Mouse (Mus musculus) heart, embryonic 14.5 days (tissue): ENCODE data around the gene Cyp2c65. TPM values are rescaled to one million over a fixed set of nuclear protein-coding genes. Genes with fewer than 3 reads are reported as not detected.
"Not testable (repeated sequence)": the region's sequence is repeated elsewhere in the genome, so short reads cannot be mapped to it uniquely, and the experiment has no call there.

ENCODE experiments used
- ATAC-seq: fragments of 200-750 bp; cut with Nextera tagmentation; 2 replicates; pipeline ENCODE4 v1.8.0; 2017; ENCODE audit warnings: low read depth, moderate TSS enrichment; ENCODE audit not compliant: insufficient number of reproducible peaks, insufficient read depth, low FRiP score
- H3K27ac ChIP-seq, 2 experiments: fragments of 200-500 bp in 1 of 2; fragments of 300-500 bp in 1 of 2; sonication (generic) in 1 of 2; replicated peaks in 1 of 2; 2 replicates each; pipeline ENCODE4 v1.5.1; 2012 to 2014; ENCODE audit warnings: low read depth in 2 of 2, low read length in 2 of 2, control low read depth in 1 of 2, mild to moderate bottlenecking in 1 of 2, mixed read lengths in 1 of 2; ENCODE audit not compliant: control insufficient read depth in 1 of 2, insufficient read depth in 1 of 2
- H3K27me3 ChIP-seq: fragments of 300-500 bp; sonication (generic); 2 replicates; pipeline ENCODE4 v1.6.1; 2014; ENCODE audit warnings: mild to moderate bottlenecking, low read length, control low read depth; ENCODE audit not compliant: control insufficient read depth, insufficient read depth
- H3K36me3 ChIP-seq: fragments of 300-500 bp; sonication (generic); 2 replicates; pipeline ENCODE4 v1.6.1; 2014; ENCODE audit warnings: mild to moderate bottlenecking, control low read depth, low read length, mixed read lengths; ENCODE audit not compliant: control insufficient read depth, insufficient read depth
- H3K4me1 ChIP-seq, 2 experiments: fragments of 200-500 bp in 1 of 2; fragments of 300-500 bp in 1 of 2; sonication (generic) in 1 of 2; 2 replicates each; pipeline ENCODE4 v1.6.1; 2012 to 2014; ENCODE audit warnings: low read length in 2 of 2, control low read depth in 1 of 2, mixed read lengths in 1 of 2; ENCODE audit not compliant: control insufficient read depth in 2 of 2, insufficient read depth in 2 of 2
- H3K4me2 ChIP-seq: fragments of 300-500 bp; sonication (generic); 2 replicates; pipeline ENCODE4 v1.6.1; 2014; ENCODE audit warnings: mild to moderate bottlenecking, low read length
- H3K4me3 ChIP-seq, 2 experiments: fragments of 200-500 bp in 1 of 2; fragments of 300-500 bp in 1 of 2; sonication (generic) in 1 of 2; 2 replicates each; pipeline ENCODE4 v1.5.1; 2012 to 2014; ENCODE audit warnings: low read length in 2 of 2, mild to moderate bottlenecking in 2 of 2, control low read depth in 1 of 2, low read depth in 1 of 2, moderate library complexity in 1 of 2; ENCODE audit not compliant: control insufficient read depth in 1 of 2, insufficient read depth in 1 of 2
- H3K9ac ChIP-seq: fragments of 300-500 bp; sonication (generic); 2 replicates; pipeline ENCODE4 v1.6.1; 2014; ENCODE audit warnings: mild to moderate bottlenecking, low read length
- H3K9me3 ChIP-seq: fragments of 300-500 bp; sonication (generic); 2 replicates; pipeline ENCODE4 v1.6.1; 2016; ENCODE audit warnings: low read length, control low read depth; ENCODE audit not compliant: control insufficient read depth
- WGBS: fragments of 180-500 bp; shearing (Covaris S2); extraction: QIAGEN DNeasy Blood & Tissue Kit; methylation state at CpG from one replicate; pipeline ENCODE4 v1.1.7; 2014; 5-methylcytosine and 5-hydroxymethylcytosine counted together
- polyA plus RNA-seq: library from polyadenylated mRNA; unstranded; fragments of >200 nt; fragmentation: Nextera tagmentation; extraction: Ambion mirVana; gene quantifications from 2 replicates; pipeline ENCODE4 v1.2.1, GENCODE M21; 2014

Gene Cyp2c65
- not detected in 2 replicates for polyA plus RNA-seq

GRCm38 (mm10) chr19:39060719-39061118 lies at the start of gene Cyp2c65:
Gene Cyp2c65, plus strand, starts transcription at chr19:39061015.
- 51% methylated on average over 2 of the region's 2 CpGs for WGBS

GRCm38 (mm10) chr19:39057928-39058327 lies 2.9 kb upstream of the Cyp2c65 start:
- 88% methylated on average over 1 of the region's 1 CpGs for WGBS

More at GRCm38 (mm10) chr19:39060719-39061118, at the start of gene Cyp2c65:
- Histone ChIP-seq H3K27me3 (no peaks in the 10 kb centered on the region), H3K9ac (no peak within 1 kb of the TSS), H3K36me3 (no peaks in the 10 kb centered on the region), H3K4me2 (no peak within 1 kb of the TSS), H3K27ac (no peak within 1 kb of the TSS), H3K4me1 (no peaks in the 10 kb centered on the region), H3K9me3 (peaks cover 5% of the 10 kb centered on the region; the same call in 1 of the 2 replicates), H3K4me3 (no peak within 1 kb of the TSS)
- no peak for ATAC-seq

GRCm38 (mm10) chr19:39098779-39099178 lies 38.0 kb downstream of the Cyp2c65 start:
- ATAC-seq, H3K4me1 ChIP-seq, H3K9ac ChIP-seq, H3K27me3 ChIP-seq, H3K9me3 ChIP-seq, H3K36me3 ChIP-seq, H3K27ac ChIP-seq, H3K4me2 ChIP-seq, H3K4me3 ChIP-seq: not testable (repeated sequence)
- 59% methylated on average over 2 of the region's 2 CpGs for WGBS

More at GRCm38 (mm10) chr19:39057928-39058327, 2.9 kb upstream of the Cyp2c65 start:
- H3K9ac ChIP-seq, result no peak overlapping the region
- no peak for ATAC-seq
- H3K9me3 ChIP-seq, result no peaks in the 10 kb centered on the region
- H3K27ac ChIP-seq, result no peak overlapping the region
- H3K4me3 ChIP-seq, result no peak overlapping the region
- no peak overlapping the region for H3K4me2 ChIP-seq
- no peaks in the 10 kb centered on the region for H3K36me3 ChIP-seq
- no peaks in the 10 kb centered on the region for H3K4me1 ChIP-seq
- H3K27me3 ChIP-seq, result no peaks in the 10 kb centered on the region

GRCm38 (mm10) chr19:39113644-39114043 lies 52.8 kb downstream of the Cyp2c65 start, which contains the start of gene Cyp2c66:
Gene Cyp2c66, plus strand, starts transcription at chr19:39113898.
- no peak within 1 kb of the TSS for H3K4me2 ChIP-seq
- no peak for ATAC-seq
- H3K4me3 ChIP-seq, result no peak within 1 kb of the TSS
- H3K9me3 ChIP-seq, result no peaks in the 10 kb centered on the region
- no peaks in the 10 kb centered on the region for H3K4me1 ChIP-seq
- H3K9ac ChIP-seq, result no peak within 1 kb of the TSS
- H3K36me3 ChIP-seq, result no peaks in the 10 kb centered on the region
- H3K27me3 ChIP-seq, result no peaks in the 10 kb centered on the region
- 70% methylated on average over 1 of the region's 1 CpGs for WGBS
- no peak within 1 kb of the TSS for H3K27ac ChIP-seq

Other genes starting within 250 kb of the Cyp2c65 start
- 4.1 and 4.3 TPM in 2 replicates for gene Noc3l, start 241.8 kb upstream of the Cyp2c65 start, polyA plus RNA-seq
- gene Tbc1d12, start 224.4 kb upstream of the Cyp2c65 start, polyA plus RNA-seq, result 2.1 and 2.8 TPM in 2 replicates
- 22.3 and 24.3 TPM in 2 replicates for gene Hells, start 130.1 kb upstream of the Cyp2c65 start, polyA plus RNA-seq
- gene Cyp2c55, start 54.0 kb upstream of the Cyp2c65 start, polyA plus RNA-seq, result not detected in 2 replicates
- gene Cyp2c66, start 52.9 kb downstream of the Cyp2c65 start, polyA plus RNA-seq, result not detected in 2 replicates
- gene Cyp2c29, start 208.4 kb downstream of the Cyp2c65 start, polyA plus RNA-seq, result not detected in 2 replicates